Mouse (Mus musculus): Measurements from ENCODE around the gene Acox3. TPM values are rescaled to one million over a fixed set of nuclear protein-coding genes. Genes with fewer than 3 reads are reported as not detected.
A peak's percentile ranks its signal among the peaks of the same experiment; 100 is the strongest.

Gene Acox3
- polyA plus RNA-seq, 1 experiment from 2014 or later = 13.9 TPM

DNA sequence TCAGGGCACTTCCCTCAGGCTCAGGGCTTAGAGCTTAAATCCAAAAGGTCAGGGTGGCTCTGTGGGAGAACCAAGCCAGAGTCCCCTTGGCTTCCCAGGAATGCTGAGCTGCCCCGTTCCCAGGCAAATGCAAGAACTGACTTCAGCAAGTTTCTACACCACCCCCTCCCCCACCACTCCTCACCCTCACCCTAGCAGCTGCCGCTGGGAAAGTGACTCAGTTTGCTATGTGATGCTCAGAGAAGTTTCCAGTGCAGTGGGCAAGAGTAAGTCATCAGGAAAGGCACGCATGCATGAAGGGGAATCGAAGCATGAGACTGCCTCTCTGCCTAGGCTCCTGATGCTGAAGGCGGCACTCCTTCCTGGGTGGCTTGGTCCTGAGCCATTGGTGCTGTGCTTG, 34.1 kb downstream of the Acox3 start:
- WGBS = 38% methylated on average over 5 of the region's 5 CpGs
- H3K9me3 ChIP-seq (ENCODE audit: control insufficient read depth, low read length) = no peaks in the 10 kb centered on the region
- no peak overlapping the region for H3K9ac ChIP-seq (ENCODE audit: low read length)
- no peak overlapping the region for H3K4me2 ChIP-seq (ENCODE audit: low read depth, low read length)
- ATAC-seq (ENCODE audit: low read depth) = 0 out of 2 replicates have a peak, but pooled peaks have one; percentile 19
- H3K4me1 ChIP-seq (replicated peaks; ENCODE audit: control insufficient read depth, insufficient read depth, low read length) = no peaks in the 10 kb centered on the region; the same call in 1 of the 2 replicates
- no peaks in the 10 kb centered on the region for H3K27me3 ChIP-seq (ENCODE audit: control insufficient read depth, insufficient read depth, low read depth, low read length)
- no peak overlapping the region for H3K4me3 ChIP-seq (ENCODE audit: low read length)
- no peaks in the 10 kb centered on the region for H3K36me3 ChIP-seq (ENCODE audit: control insufficient read depth, insufficient read depth, low read length)
- no peak overlapping the region for H3K27ac ChIP-seq (ENCODE audit: low read length)

DNA sequence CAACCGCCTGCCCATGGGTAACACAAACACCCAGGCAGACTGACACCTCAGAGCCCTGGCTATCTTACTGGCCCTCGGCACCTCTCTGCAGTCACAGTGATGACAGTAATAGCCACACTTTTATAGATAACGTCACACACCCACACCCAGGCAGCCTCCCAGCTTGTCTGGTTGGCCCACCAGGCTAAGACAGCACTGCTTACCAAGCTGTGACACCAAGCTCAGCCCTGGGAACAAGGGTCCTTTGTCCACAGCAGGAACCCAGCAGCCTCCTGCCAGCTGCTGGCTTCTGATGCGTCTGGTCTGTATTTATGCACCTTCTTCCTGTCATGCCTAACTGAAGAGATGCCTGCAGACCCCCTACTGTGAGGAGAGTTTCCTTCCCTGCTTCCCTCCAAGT, 38.3 kb downstream of the Acox3 start:
- Histone ChIP-seq H3K9ac (ENCODE audit: low read length) (no peak overlapping the region), H3K27ac (ENCODE audit: low read length) (no peak overlapping the region), H3K36me3 (ENCODE audit: control insufficient read depth, insufficient read depth, low read length) (no peaks in the 10 kb centered on the region), H3K4me1 (replicated peaks; ENCODE audit: control insufficient read depth, insufficient read depth, low read length) (peaks cover 5% of the 10 kb centered on the region; the same call in 1 of the 2 replicates), H3K4me3 (ENCODE audit: low read length) (no peak overlapping the region), H3K4me2 (ENCODE audit: low read depth, low read length) (no peak overlapping the region), H3K9me3 (ENCODE audit: control insufficient read depth, low read length) (no peaks in the 10 kb centered on the region), H3K27me3 (ENCODE audit: control insufficient read depth, insufficient read depth, low read depth, low read length) (no peaks in the 10 kb centered on the region)
- WGBS = 30% methylated on average over 4 of the region's 4 CpGs
- no peak for ATAC-seq (ENCODE audit: low read depth)

DNA sequence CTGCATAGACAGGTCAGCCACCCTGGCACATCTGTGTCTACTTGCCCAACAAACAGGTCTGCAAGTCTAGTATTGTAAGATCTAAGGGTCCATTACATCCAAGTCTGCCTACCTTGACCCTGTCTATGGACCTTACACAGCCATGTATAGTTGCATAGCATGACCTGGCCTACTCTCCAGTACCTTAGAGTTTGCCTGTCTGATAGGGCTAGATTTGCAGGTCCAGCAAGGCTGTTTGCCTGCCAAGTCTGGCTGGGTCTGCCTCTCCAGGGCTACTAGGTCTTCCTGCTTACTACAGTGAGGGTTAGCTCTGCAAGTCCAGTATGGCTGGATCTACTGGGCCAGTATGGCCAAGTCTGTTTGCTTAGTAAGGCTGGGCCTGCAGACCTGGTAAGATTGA, 41.0 kb downstream of the Acox3 start:
- Histone ChIP-seq H3K27ac (ENCODE audit: low read length) (no peak overlapping the region), H3K4me1 (replicated peaks; ENCODE audit: control insufficient read depth, insufficient read depth, low read length) (peaks cover 7% of the 10 kb centered on the region), H3K9me3 (ENCODE audit: control insufficient read depth, low read length) (no peaks in the 10 kb centered on the region), H3K9ac (ENCODE audit: low read length) (no peak overlapping the region), H3K4me2 (ENCODE audit: low read depth, low read length) (no peak overlapping the region), H3K36me3 (ENCODE audit: control insufficient read depth, insufficient read depth, low read length) (no peaks in the 10 kb centered on the region), H3K27me3 (ENCODE audit: control insufficient read depth, insufficient read depth, low read depth, low read length) (no peaks in the 10 kb centered on the region), H3K4me3 (ENCODE audit: low read length) (no peak overlapping the region)
- ATAC-seq (ENCODE audit: low read depth) = no peak

DNA sequence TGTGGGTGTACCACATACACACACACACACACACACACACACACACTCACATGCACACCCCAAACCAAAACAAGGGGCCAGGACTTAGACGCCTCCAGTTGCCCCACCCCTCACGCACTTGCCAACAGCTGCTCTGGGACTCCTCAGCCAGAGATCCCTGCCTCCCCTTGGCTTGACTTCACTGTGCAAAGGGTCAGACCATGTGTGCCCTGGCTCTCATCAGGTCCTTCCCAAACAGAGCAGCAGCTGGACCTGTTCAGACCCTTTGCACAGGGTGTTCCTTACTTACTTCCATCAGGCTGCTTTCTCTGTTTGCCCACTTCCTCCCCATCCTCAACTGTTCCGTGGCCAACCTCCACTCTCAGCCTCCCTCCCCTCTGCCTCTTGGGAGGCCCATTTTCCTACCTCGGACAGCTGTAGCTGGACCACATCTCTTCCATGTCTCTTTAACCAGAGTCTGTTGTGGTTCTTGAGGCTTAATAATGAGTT, 42.0 kb downstream of the Acox3 start:
- no peak overlapping the region for H3K9ac ChIP-seq (ENCODE audit: low read length)
- no peak overlapping the region for H3K27ac ChIP-seq (ENCODE audit: low read length)
- peak; percentile 66 for ATAC-seq (ENCODE audit: low read depth)
- H3K4me1 ChIP-seq (replicated peaks; ENCODE audit: control insufficient read depth, insufficient read depth, low read length) = peaks cover 7% of the 10 kb centered on the region
- no peaks in the 10 kb centered on the region for H3K27me3 ChIP-seq (ENCODE audit: control insufficient read depth, insufficient read depth, low read depth, low read length)
- H3K4me2 ChIP-seq (ENCODE audit: low read depth, low read length) = no peak overlapping the region
- 46% methylated on average over 4 of the region's 4 CpGs for WGBS
- H3K9me3 ChIP-seq (ENCODE audit: control insufficient read depth, low read length) = no peaks in the 10 kb centered on the region
- no peak overlapping the region for H3K4me3 ChIP-seq (ENCODE audit: low read length)
- no peaks in the 10 kb centered on the region for H3K36me3 ChIP-seq (ENCODE audit: control insufficient read depth, insufficient read depth, low read length)

GRCm38 (mm10) chr5:35626408-35626807, 43.6 kb downstream of the Acox3 start:
- no peak for ATAC-seq (ENCODE audit: low read depth)
- H3K27ac ChIP-seq (ENCODE audit: low read length) = no peak overlapping the region
- peaks cover 7% of the 10 kb centered on the region; the same call in 1 of the 2 replicates for H3K4me1 ChIP-seq (replicated peaks; ENCODE audit: control insufficient read depth, insufficient read depth, low read length)
- 81% methylated on average over 2 of the region's 2 CpGs for WGBS
- no peak overlapping the region for H3K4me3 ChIP-seq (ENCODE audit: low read length)
- H3K9ac ChIP-seq (ENCODE audit: low read length) = no peak overlapping the region
- H3K27me3 ChIP-seq (ENCODE audit: control insufficient read depth, insufficient read depth, low read depth, low read length) = no peaks in the 10 kb centered on the region
- no peaks in the 10 kb centered on the region for H3K9me3 ChIP-seq (ENCODE audit: control insufficient read depth, low read length)
- H3K36me3 ChIP-seq (ENCODE audit: control insufficient read depth, insufficient read depth, low read length) = no peaks in the 10 kb centered on the region
- H3K4me2 ChIP-seq (ENCODE audit: low read depth, low read length) = no peak overlapping the region

DNA sequence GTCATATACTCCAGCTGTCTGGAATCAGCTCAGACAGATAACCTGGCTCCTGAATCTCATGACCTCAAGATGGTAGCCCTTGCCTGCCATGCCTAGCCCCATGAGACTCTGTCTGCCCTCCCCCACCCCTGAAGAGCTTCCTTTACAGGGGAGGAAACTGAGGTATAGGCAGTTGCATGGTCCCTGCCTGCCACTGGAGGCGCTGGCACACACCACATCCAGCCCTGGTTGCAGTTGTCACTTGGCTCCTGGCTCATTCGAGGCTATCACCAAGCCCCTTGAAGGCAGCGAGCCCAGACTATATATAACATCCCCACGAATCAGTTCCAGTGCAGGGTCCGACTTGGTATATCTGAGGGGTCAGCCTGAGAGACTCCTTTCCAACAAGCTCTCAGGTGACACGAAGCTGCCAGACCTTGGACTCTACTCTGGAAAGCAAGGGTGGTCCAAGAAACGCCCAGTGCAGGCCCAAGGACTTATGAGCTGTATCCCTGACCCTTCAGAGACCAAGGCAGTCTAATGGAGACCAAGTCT, 44.5 kb downstream of the Acox3 start:
- H3K27ac ChIP-seq (ENCODE audit: low read length) = no peak overlapping the region
- H3K27me3 ChIP-seq (ENCODE audit: control insufficient read depth, insufficient read depth, low read depth, low read length) = no peaks in the 10 kb centered on the region
- ATAC-seq (ENCODE audit: low read depth) = no peak
- H3K9ac ChIP-seq (ENCODE audit: low read length) = no peak overlapping the region
- no peaks in the 10 kb centered on the region for H3K36me3 ChIP-seq (ENCODE audit: control insufficient read depth, insufficient read depth, low read length)
- peaks cover 7% of the 10 kb centered on the region; the same call in 1 of the 2 replicates for H3K4me1 ChIP-seq (replicated peaks; ENCODE audit: control insufficient read depth, insufficient read depth, low read length)
- WGBS = 44% methylated on average over 7 of the region's 7 CpGs
- H3K4me2 ChIP-seq (ENCODE audit: low read depth, low read length) = no peak overlapping the region
- H3K4me3 ChIP-seq (ENCODE audit: low read length) = no peak overlapping the region
- H3K9me3 ChIP-seq (ENCODE audit: control insufficient read depth, low read length) = no peaks in the 10 kb centered on the region

DNA sequence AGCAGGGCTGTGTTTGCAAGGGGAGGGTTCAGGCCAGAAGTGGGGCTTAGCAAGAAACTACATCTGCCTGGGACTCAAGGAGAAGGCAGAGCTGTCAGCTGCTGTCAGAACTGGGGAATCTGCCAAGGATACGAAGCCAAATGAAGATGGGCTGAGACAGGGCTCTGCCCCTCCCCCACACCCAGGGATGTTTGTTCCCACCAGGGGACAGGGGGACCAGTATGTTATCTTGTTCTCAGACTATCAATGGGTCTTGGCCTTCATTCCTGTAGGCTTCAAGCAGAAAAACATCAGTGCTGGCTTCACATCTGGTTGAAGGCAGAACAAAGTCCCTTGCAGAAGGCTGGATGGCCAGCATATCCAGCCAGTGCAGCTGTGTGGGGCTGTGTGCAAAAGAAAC, 45.8 kb downstream of the Acox3 start:
- Histone ChIP-seq H3K4me1 (replicated peaks; ENCODE audit: control insufficient read depth, insufficient read depth, low read length) (peaks cover 7% of the 10 kb centered on the region; the same call in 1 of the 2 replicates), H3K36me3 (ENCODE audit: control insufficient read depth, insufficient read depth, low read length) (no peaks in the 10 kb centered on the region), H3K9ac (ENCODE audit: low read length) (no peak overlapping the region), H3K27me3 (ENCODE audit: control insufficient read depth, insufficient read depth, low read depth, low read length) (no peaks in the 10 kb centered on the region), H3K4me2 (ENCODE audit: low read depth, low read length) (no peak overlapping the region), H3K27ac (ENCODE audit: low read length) (no peak overlapping the region), H3K9me3 (ENCODE audit: control insufficient read depth, low read length) (no peaks in the 10 kb centered on the region), H3K4me3 (ENCODE audit: low read length) (no peak overlapping the region)
- 35% methylated on average over 1 of the region's 1 CpGs for WGBS
- peak; percentile 60 for ATAC-seq (ENCODE audit: low read depth)

DNA sequence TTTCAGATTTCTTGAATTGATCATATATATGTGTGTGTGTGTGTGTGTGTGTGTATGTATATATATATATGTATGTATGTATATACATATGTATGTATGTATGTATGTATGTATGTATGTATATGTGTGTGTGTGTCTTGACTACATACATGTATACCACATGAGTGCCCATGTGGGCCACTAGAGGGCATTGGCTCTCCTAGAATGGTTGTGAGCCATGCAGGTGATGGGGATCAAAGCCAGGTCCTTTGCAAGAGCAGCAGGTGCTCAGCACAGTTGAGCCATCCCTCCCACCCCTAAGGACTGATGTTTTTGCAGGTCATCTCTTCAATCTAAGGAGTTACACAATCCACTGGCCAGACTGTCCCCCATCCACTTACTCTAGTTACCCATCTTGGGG, 46.5 kb downstream of the Acox3 start:
- H3K27ac ChIP-seq (ENCODE audit: low read length) = no peak overlapping the region
- H3K4me3 ChIP-seq (ENCODE audit: low read length) = no peak overlapping the region
- no peaks in the 10 kb centered on the region for H3K27me3 ChIP-seq (ENCODE audit: control insufficient read depth, insufficient read depth, low read depth, low read length)
- H3K36me3 ChIP-seq (ENCODE audit: control insufficient read depth, insufficient read depth, low read length) = no peaks in the 10 kb centered on the region
- ATAC-seq (ENCODE audit: low read depth) = no peak
- no peaks in the 10 kb centered on the region for H3K9me3 ChIP-seq (ENCODE audit: control insufficient read depth, low read length)
- H3K9ac ChIP-seq (ENCODE audit: low read length) = no peak overlapping the region
- no peak overlapping the region for H3K4me2 ChIP-seq (ENCODE audit: low read depth, low read length)
- H3K4me1 ChIP-seq (replicated peaks; ENCODE audit: control insufficient read depth, insufficient read depth, low read length) = peaks cover 7% of the 10 kb centered on the region; the same call in 1 of the 2 replicates

DNA sequence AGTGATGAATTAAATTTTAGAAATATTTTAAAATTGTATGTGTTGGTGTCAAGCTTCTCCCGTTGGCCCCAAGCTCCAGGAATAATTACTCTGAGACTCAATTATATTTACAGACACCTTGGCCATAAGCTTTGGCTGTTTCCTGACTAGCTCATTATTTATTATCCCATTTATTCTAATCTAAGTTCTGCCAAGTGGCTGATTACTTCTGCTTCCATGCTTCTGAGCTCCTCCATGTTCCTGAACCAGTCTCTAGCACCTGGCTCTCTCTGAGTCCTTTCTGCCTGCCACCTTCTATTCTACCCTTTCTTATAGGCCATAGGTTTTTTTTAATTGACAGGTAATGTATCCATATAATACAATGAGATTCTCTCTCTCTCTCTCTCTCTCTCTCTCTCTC, 47.9 kb downstream of the Acox3 start:
- H3K4me2 ChIP-seq (ENCODE audit: low read depth, low read length) = no peak overlapping the region
- H3K36me3 ChIP-seq (ENCODE audit: control insufficient read depth, insufficient read depth, low read length) = no peaks in the 10 kb centered on the region
- ATAC-seq (ENCODE audit: low read depth) = no peak
- H3K4me1 ChIP-seq (replicated peaks; ENCODE audit: control insufficient read depth, insufficient read depth, low read length) = peaks cover 3% of the 10 kb centered on the region; the same call in 1 of the 2 replicates
- no peak overlapping the region for H3K4me3 ChIP-seq (ENCODE audit: low read length)
- no peaks in the 10 kb centered on the region for H3K9me3 ChIP-seq (ENCODE audit: control insufficient read depth, low read length)
- H3K9ac ChIP-seq (ENCODE audit: low read length) = no peak overlapping the region
- no peak overlapping the region for H3K27ac ChIP-seq (ENCODE audit: low read length)
- WGBS = 48% methylated on average over 1 of the region's 1 CpGs
- no peaks in the 10 kb centered on the region for H3K27me3 ChIP-seq (ENCODE audit: control insufficient read depth, insufficient read depth, low read depth, low read length)

DNA sequence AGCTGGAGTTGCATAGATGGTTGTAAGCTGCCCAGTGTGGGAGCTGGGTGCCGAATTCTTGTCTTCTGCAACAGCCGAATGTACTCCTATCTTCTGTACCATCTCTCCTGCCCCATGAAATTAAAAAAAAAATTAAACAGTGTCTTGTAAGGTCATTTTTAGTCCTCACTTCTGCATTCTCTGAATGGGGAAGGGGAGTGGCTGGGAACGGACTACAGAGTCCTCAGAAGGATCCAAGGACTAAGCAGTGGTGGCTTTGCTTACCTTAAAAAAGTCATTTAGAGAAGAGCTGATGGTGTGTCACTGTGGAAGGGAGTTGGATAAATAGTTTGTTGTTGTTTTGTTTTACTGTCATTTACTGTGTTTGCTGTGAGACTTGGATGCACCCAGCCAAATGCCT, 48.4 kb downstream of the Acox3 start:
- ATAC-seq (ENCODE audit: low read depth) = no peak
- no peak overlapping the region for H3K27ac ChIP-seq (ENCODE audit: low read length)
- H3K9me3 ChIP-seq (ENCODE audit: control insufficient read depth, low read length) = no peaks in the 10 kb centered on the region
- H3K4me1 ChIP-seq (replicated peaks; ENCODE audit: control insufficient read depth, insufficient read depth, low read length) = peaks cover 3% of the 10 kb centered on the region; the same call in 1 of the 2 replicates
- no peak overlapping the region for H3K9ac ChIP-seq (ENCODE audit: low read length)
- no peak overlapping the region for H3K4me2 ChIP-seq (ENCODE audit: low read depth, low read length)
- H3K4me3 ChIP-seq (ENCODE audit: low read length) = no peak overlapping the region
- no peaks in the 10 kb centered on the region for H3K36me3 ChIP-seq (ENCODE audit: control insufficient read depth, insufficient read depth, low read length)
- no peaks in the 10 kb centered on the region for H3K27me3 ChIP-seq (ENCODE audit: control insufficient read depth, insufficient read depth, low read depth, low read length)
- WGBS = 74% methylated on average over 3 of the region's 3 CpGs

Data from lung, embryonic 16.5 days (tissue).